Mouse (Mus musculus): Measurements from ENCODE around the gene Rheb. TPM values are rescaled to one million over a fixed set of nuclear protein-coding genes. Genes with fewer than 3 reads are reported as not detected.
A peak's percentile ranks its signal among the peaks of the same experiment; 100 is the strongest.
"Not testable (repeated sequence)": the region's sequence is repeated elsewhere in the genome, so short reads cannot be mapped to it uniquely, and the experiment has no call there.

The Rheb gene
- total RNA-seq, 2 experiments from 2014 or later: 119 to 120 TPM

DNA sequence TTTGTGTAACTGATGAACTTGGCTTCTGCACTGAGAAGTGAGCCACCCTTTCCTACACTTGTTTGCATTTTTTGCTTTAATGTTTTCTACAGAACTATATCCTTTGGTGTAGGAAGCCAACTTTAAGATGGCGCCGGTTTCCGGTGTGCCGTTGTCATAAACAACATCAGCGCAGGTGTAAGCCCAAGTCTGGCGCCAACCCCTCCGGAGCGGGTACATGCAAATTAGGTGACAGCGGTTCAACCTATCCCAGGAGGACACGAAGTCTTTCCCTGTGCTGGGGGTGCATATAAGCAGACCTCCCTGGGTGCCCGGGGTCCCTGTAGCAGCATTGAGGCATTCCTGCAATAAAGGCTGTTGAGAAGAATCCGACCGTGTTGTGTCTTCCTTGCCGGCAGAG is 5.8 kb upstream of the Rheb start:
- intact Hi-C loops (cut with DNase I); DNase-seq (ENCODE audit: low spot score in 2 of 2): not testable (repeated sequence)

DNA sequence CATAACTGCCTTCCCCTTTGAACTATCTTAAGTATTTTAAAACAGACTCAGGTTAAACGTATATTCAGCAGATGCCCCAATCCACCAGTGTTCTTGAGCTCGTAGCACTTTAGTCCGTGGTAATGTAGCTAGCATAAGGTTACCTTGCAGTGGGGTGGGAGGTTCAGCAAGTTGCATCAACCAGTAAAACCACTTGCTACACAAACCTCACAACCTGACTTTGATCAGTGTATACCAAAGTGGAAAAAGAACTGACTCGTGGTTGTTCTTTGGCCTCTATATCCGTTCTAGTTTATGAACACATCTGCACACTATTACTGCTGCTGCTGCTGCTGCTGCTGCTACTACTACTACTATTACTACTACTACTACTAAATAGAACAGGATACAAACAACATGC is 1.4 kb upstream of the Rheb start:
- DNase-seq (ENCODE audit: low spot score in 2 of 2): no peak
- intact Hi-C loops (cut with DNase I): loop anchor here (1.0 to 5.0 kb wide), 3 partner anchors 62 to 159 kb away; partner anchors contain the start of gene Nub1

DNA sequence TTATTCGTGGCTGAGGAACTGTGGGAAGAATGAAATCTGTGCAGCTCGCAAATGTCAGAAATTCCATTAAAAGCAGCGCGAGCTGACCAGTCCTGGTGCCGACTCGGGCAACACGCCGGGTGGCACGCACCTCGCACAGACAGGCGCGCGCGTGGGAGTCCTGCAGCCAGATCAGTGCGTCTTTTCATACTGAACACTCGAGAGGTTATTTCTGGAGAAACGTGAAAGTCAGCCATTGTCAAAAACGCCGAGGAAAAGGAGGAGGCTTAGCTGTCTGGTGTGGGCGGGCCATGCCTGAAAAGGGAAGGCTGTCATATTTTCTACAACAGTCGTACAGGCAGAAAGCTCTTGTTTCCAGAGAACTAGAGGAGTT is 665 bp upstream of the Rheb start:
- DNase-seq (ENCODE audit: low spot score in 2 of 2): peak in 1 of 2 experiments; percentile 92
- intact Hi-C loops (cut with DNase I): loop anchor here (1.0 to 5.0 kb wide), 3 partner anchors 61 to 158 kb away; partner anchors contain the start of gene Nub1

GRCm38 (mm10) chr5:24841662-24842273 is 656 bp downstream of the Rheb start:
- DNase-seq (ENCODE audit: low spot score in 2 of 2): no peak
- intact Hi-C loops (cut with DNase I): loop anchor here (1.0 to 5.0 kb wide), 3 partner anchors 59 to 146 kb away; no protein-coding TSS in a partner anchor

DNA sequence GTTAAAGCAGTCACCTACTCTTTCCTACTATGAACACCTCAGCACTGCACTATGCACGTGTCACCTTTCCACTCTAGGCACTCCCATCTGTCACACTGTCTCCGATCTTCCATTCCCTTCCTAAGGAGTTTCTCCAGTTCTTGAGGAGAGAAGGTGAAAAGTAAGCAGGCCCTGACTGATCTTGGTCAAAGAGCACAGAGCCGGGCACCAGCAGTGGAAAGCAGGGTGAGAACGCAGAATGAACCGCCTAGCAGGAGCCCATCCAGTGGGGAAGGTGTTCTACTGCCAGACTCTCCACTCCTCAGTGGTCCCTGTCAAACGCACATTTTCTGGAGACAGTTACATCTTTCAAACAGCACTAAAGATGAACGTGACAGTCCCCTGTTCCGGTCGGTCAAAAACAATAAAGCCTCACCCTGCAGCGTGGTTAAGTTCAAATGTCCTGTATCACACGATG is 1.4 kb downstream of the Rheb start:
- intact Hi-C loops (cut with DNase I): loop anchor here (5.0 kb wide), 2 partner anchors 59 to 146 kb away; no protein-coding TSS in a partner anchor
- DNase-seq (ENCODE audit: low spot score in 2 of 2): no peak

GRCm38 (mm10) chr5:24834491-24834890 is 7.9 kb downstream of the Rheb start:
- peak in 1 of 2 experiments; percentile 8 for DNase-seq (ENCODE audit: low spot score in 2 of 2)
- intact Hi-C loops (cut with DNase I): no loop called here

- intact Hi-C loops (cut with DNase I): no loop called here
- DNase-seq (ENCODE audit: low spot score in 2 of 2): no peak
These were observed 10.5 kb downstream of the Rheb start for GRCm38 (mm10) chr5:24831912-24832311.

- no peak for DNase-seq (ENCODE audit: low spot score in 2 of 2)
- intact Hi-C loops (cut with DNase I): no loop called here
These were observed 14.0 kb downstream of the Rheb start for GRCm38 (mm10) chr5:24828446-24828845.

- no peak for DNase-seq (ENCODE audit: low spot score in 2 of 2)
- intact Hi-C loops (cut with DNase I): no loop called here
These were observed 15.3 kb downstream of the Rheb start for GRCm38 (mm10) chr5:24827173-24827572.

GRCm38 (mm10) chr5:24826056-24826770 is 16.2 kb downstream of the Rheb start:
- intact Hi-C loops (cut with DNase I): no loop called here

DNA sequence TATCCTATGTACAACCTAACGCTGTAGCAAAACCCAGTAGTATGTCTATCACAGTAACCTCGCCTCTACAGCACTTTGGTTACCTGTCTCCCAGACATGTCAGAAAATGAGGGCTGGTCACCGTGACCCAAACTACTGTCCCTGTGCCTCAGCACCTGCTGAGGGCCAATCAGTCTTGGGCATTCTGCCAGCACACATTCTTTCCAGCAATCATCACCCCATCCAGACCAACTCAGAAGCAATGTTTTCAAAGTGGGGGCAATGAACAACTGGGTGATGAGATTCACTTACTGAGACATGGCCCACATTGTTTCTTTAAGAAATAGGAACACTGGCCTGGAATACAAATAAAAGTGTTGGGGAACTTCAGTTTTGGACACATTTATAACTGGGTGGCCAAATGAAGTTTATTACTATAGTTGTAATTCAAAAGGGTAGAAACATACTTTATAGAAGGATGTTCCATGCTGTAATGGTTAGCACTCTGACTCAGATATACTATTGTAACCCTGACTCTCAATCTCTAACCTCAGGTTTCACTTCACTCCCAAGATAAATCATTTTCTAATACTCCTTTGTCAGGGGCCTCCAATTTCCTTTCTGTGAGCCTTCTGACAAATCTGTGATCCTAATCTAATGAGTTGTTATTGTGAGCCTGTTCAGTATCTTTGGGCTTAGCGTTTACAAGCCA is 16.9 kb downstream of the Rheb start:
- no peak for DNase-seq (ENCODE audit: low spot score in 2 of 2)
- intact Hi-C loops (cut with DNase I): no loop called here

More at GRCm38 (mm10) chr5:24826056-24826770, 16.2 kb downstream of the Rheb start:
- DNase-seq (ENCODE audit: low spot score in 2 of 2): no peak

- intact Hi-C loops (cut with DNase I): no loop called here
- DNase-seq (ENCODE audit: low spot score in 2 of 2): no peak
These were observed 18.5 kb downstream of the Rheb start for GRCm38 (mm10) chr5:24823864-24824405.

- DNase-seq (ENCODE audit: low spot score in 2 of 2): no peak
- intact Hi-C loops (cut with DNase I): no loop called here
These were observed 19.6 kb downstream of the Rheb start for GRCm38 (mm10) chr5:24822781-24823180.

DNA sequence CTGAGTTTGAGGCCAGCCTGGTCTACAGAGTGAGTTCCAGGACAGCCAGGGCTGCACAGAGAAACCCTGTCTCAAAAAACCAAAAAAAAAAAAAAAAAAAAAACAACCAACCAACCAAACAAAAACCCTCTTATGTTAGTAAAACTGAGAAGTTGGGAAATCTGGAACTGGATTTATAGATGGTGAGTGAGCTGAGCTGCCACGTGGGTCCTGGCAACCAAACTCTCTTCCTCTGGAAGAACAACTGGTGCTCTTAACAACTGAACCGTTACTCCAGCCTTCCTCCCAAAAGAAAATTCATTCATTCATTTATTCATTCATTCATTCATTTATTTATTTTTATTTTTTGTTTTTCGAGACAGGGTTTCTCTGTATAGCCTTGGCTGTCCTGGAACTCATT is 20.2 kb downstream of the Rheb start:
- DNase-seq (ENCODE audit: low spot score in 2 of 2); intact Hi-C loops (cut with DNase I): not testable (repeated sequence)

GRCm38 (mm10) chr5:24821403-24821841 is 21.0 kb downstream of the Rheb start:
- intact Hi-C loops (cut with DNase I): no loop called here
- no peak for DNase-seq (ENCODE audit: low spot score in 2 of 2)

- intact Hi-C loops (cut with DNase I): no loop called here
- no peak for DNase-seq (ENCODE audit: low spot score in 2 of 2)
These were observed 21.8 kb downstream of the Rheb start for GRCm38 (mm10) chr5:24820627-24821026.

GRCm38 (mm10) chr5:24817191-24817590 is 25.2 kb downstream of the Rheb start:
- intact Hi-C loops (cut with DNase I): no loop called here
- no peak for DNase-seq (ENCODE audit: low spot score in 2 of 2)

DNA sequence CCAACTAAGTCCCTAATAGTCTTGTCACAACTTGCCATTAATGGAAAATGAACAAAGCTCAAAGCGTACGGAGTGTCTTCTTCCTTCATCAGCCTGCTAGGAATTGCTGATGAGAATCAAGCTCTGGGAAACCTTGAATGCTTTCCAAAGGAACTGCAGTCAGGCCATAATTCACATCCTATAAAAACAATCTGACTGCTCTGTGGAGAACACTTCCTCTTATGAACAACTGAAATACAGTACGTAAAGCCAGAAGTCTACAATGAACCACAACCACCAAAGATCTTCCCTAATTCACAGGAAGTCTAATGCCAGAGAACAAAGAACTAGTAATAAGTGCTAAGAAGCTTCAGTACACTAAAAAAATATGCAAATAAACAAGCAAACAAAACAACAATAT is 28.5 kb downstream of the Rheb start:
- DNase-seq (ENCODE audit: low spot score in 2 of 2): no peak
- intact Hi-C loops (cut with DNase I): no loop called here

DNA sequence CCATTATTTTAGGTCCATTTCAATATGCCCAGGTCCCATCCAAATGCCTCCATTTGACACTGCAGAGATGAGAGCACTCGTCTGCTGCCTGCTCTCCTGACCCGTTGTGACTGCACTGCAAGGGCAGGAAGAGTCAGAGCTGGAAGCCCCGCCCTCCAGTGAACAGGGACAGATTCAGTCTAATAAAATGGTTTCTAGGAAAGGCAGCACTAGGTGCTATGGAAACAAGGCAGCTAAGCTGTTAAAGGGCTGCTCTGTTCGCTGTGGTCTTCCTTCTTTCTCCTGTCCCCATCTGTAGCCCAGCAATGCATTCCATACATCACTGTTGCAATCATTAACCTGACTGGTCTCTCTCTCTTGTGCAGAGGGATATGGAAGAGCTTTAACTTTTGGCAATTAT is 29.4 kb downstream of the Rheb start:
- no peak for DNase-seq (ENCODE audit: low spot score in 2 of 2)
- intact Hi-C loops (cut with DNase I): no loop called here

GRCm38 (mm10) chr5:24805222-24805621 is 37.2 kb downstream of the Rheb start:
- no peak for DNase-seq (ENCODE audit: low spot score in 2 of 2)
- intact Hi-C loops (cut with DNase I): no loop called here
